Mouse (Mus musculus) gastrocnemius, postnatal 25 days (tissue): Measurements from ENCODE around the gene Lilra6. TPM values are rescaled to one million over a fixed set of nuclear protein-coding genes. Genes with fewer than 3 reads are reported as not detected.
"Not testable (repeated sequence)": the region's sequence is repeated elsewhere in the genome, so short reads cannot be mapped to it uniquely, and the experiment has no call there.

Source experiments
- DNase-seq: peaks from one replicate; pipeline ENCODE4 v3.0.0; 2022
- long read RNA-seq, 2 experiments: library from polyadenylated mRNA; stranded (forward); transcript quantifications; one replicate each; pipeline ENCODE4 v2.0.0; 2021
- total RNA-seq, 2 experiments: library from RNA; stranded (reverse); gene quantifications; 1 replicate in 1 of 2; 2 replicates in 1 of 2; pipeline ENCODE4 v1.2.3; 2021

The Lilra6 gene
- total RNA-seq, result under 1 TPM in 1 of 2 experiments, not detected in 1; 0.24 TPM
- long read RNA-seq, experiment 1, result 0 reads
- long read RNA-seq, experiment 2, result 0 reads

DNA sequence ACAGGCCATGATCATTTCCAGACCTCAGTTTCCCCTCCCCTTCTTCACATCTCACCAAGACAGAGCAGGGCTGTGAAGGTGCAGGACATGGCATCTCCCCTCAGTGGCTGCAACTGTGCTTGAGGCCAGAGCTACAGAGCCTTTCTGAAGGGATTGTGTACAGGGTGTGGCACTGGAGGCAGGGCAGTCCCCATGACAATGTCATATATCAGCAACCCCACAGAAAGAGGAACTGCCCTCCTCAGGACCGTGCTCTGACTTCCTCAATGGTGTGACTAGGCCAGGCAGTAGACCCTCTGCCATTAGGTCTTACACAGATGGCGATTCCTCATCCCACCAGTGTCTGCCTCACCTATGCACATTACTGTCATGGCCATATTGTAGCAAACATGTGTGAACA lies at the start of gene Lilra6:
TSS of gene Lilra6 (minus strand) at position 117 of the 400 bp plus-strand sequence.
- DNase-seq, result not testable (repeated sequence)

DNA sequence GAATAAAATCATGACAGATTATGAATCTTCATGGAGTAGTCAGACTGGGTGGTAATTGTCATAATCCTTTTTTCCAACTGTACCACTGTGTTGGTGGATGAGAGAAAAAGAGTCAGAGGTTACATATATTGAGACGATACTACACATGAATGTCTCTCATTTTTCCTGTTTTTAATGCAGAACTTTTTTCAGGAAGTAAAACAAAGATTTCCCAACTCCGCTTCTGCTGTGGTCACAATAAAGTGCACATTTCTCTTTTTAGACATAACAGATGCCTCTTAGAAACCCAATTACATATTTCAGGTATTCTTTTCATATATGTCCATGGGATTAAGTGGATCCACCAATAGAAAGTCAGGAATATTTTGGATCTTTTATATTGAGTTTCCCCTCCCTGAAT lies 46.7 kb upstream of the Lilra6 start:
- DNase-seq, result no peak

DNA sequence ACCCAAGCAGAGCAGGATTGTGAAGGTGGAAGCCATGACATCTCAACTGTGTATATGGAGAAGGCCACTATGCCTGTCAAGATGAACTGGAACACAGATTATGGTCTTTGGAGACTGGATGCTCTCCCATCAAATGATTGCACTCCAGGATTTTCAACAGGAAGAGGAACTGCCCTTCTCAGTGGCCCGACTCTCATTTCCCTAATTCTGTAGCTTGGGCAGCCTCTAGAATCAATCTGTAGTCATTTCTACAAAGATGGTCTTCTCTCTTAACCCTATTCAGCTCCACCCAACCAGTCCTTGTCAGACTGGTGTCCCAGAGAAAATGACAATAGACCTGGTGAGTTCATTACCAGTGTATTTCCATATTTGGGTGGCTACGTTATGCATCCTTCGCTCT lies 42.1 kb upstream of the Lilra6 start:
- DNase-seq, result no peak

DNA sequence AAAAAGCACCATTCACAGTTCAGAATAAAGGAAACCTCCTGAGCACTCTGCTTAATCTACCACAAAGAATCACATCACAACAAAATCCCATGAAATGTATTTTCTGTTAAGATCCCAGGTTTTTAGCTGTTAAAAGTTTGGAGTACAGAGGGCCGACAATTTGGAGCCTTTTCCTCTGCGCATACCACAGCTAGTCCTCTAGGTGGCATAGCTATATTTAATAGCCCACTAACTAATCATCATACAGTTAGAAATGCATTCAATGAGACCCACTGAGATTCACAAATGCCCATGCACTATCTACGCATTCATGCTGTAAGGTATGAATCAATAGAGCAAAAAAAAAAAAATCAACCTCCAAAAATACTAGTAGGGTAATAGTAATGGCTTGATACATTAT lies 33.9 kb upstream of the Lilra6 start:
- DNase-seq, result no peak

DNA sequence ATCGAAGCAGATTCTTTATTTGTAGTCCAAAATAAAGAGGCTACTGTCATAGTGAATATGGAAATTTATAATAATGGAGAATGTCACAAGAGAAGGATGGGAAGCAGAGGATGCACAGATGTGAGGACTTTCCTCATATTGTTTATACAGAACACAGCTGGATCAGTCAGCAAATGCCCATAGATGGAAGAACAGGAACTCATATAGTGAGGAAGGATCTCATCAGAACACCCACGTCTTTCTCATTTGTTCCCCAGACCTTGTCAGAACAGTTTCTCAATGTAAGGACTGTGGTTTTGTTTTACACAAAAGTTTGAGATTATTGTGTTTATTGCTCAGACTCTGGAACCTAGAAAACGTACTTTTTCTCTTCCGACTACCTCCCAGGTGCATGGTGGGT lies 32.9 kb upstream of the Lilra6 start:
- DNase-seq, result no peak

DNA sequence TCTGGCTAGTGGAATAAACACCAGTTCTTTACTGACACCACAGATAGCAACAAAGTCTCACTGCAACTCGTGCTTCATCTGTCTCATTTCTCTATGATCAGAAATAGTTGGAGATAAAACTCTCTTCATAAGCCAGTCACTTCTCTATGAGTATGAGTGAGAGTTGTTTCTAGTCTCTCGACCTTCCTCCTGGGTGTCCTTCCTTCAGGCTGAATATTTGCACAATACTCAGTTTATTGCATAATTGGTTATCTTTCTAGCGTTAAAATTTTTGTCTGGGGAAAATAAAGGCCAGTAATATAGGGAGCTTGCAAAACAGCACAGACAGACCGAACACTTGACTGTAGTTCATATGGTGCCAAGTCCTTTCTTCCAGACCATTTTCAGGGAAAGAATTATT lies 30.8 kb upstream of the Lilra6 start:
- DNase-seq, result no peak

DNA sequence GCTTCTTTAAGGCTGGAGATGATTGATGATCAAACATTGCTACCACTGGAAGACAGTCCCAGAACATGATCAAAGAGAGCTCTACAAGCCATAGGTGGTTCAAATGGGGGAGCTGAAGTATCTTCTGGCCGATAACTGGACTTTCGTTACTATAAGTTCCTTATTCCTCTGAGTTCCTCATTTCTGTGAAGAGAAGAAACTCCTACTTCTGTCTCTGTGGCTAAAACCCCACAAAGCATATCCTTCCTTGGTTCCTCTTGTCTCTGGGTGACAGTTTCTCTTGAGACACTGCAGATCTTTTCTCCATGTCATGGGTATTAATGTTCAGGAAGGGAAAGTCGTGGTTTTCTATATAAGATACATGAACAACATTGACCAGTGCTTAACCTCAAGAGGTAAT lies 25.6 kb upstream of the Lilra6 start:
- DNase-seq, result no peak

GRCm38 (mm10) chr7:3939866-3940525 lies 24.7 kb upstream of the Lilra6 start:
- DNase-seq, result no peak

- DNase-seq, result not testable (repeated sequence)
Observed at GRCm38 (mm10) chr7:3935473-3935872, 20.2 kb upstream of the Lilra6 start.

DNA sequence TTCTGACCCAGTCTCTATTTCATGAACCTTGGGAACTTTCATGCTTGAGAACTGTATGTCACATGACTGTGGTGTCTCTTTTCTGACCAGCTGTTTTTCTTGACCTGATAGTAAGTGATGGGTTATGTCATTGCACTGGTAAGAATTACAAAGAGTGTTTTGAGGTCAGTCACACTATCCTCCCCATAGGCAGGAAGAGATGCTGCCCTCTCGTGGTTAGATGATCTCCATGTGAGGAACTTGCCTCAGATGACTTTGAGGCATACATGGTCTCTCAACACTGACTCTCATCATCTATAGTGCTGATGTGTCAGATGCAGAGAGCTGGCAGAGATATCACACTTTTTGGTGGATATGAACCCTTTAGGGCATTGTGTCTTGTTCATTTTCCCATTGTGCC lies 11.6 kb downstream of the Lilra6 start:
- no peak for DNase-seq

- not testable (repeated sequence) for DNase-seq
Observed at GRCm38 (mm10) chr7:3898036-3898590, 17.2 kb downstream of the Lilra6 start, which contains the start of gene Gm14548. Gm14548 (minus strand) TSS chr7:3898120.

- DNase-seq, result not testable (repeated sequence)
Observed at GRCm38 (mm10) chr7:3875032-3875431, 40.3 kb downstream of the Lilra6 start.

Other genes with a start within 250 kb of the Lilra6 start
- 1 to 10 TPM; 4.2 to 4.3 TPM for gene Leng1, start 249.7 kb downstream of the Lilra6 start, total RNA-seq
- gene Tmc4, start 237.9 kb downstream of the Lilra6 start, total RNA-seq, result under 1 TPM; 0.70 to 0.87 TPM
- 10 to 100 TPM; 28.2 to 28.4 TPM for gene Tsen34, start 222.6 kb downstream of the Lilra6 start, total RNA-seq
- 10 to 100 TPM in 1 of 2 experiments, 1 to 10 TPM in 1; 8.1 to 11.2 TPM for gene Mboat7, start 222.0 kb downstream of the Lilra6 start, total RNA-seq
- gene Rps9, start 211.5 kb downstream of the Lilra6 start, total RNA-seq, result 100 to 1,000 TPM; 374 to 415 TPM
- gene Pirb, start 195.1 kb downstream of the Lilra6 start, total RNA-seq, result 1 to 10 TPM in 1 of 2 experiments, under 1 TPM in 1; 0.67 to 1.0 TPM
- gene Gm15448, start 89.8 kb downstream of the Lilra6 start, total RNA-seq, result under 1 TPM in 1 of 2 experiments, not detected in 1; 0.18 TPM
- under 1 TPM in 1 of 2 experiments, not detected in 1; 0.13 TPM for gene Pira2, start 70.5 kb downstream of the Lilra6 start, total RNA-seq
- gene Gm14548, start 17.4 kb downstream of the Lilra6 start, total RNA-seq, result not detected
- gene Lair1, start 147.7 kb upstream of the Lilra6 start, total RNA-seq, result under 1 TPM; 0.26 to 0.38 TPM
- gene Ttyh1, start 203.9 kb upstream of the Lilra6 start, total RNA-seq, result 1 to 10 TPM; 1.2 to 3.0 TPM
- 10 to 100 TPM; 32.2 to 34.8 TPM for gene Leng8, start 221.5 kb upstream of the Lilra6 start, total RNA-seq
- gene Leng9, start 234.9 kb upstream of the Lilra6 start, total RNA-seq, result 1 to 10 TPM; 2.2 to 2.3 TPM
- gene Cdc42ep5, start 249.4 kb upstream of the Lilra6 start, total RNA-seq, result 1 to 10 TPM; 1.7 to 4.0 TPM